Mouse (Mus musculus): ENCODE measurements around the gene Scnm1. TPM values are rescaled to one million over a fixed set of nuclear protein-coding genes. Genes with fewer than 3 reads are reported as not detected.

Scnm1 gene
- polyA plus RNA-seq (2012; ENCODE audit: insufficient read depth, low replicate concordance) = 5.8 and 7.2 TPM in 2 replicates

DNA sequence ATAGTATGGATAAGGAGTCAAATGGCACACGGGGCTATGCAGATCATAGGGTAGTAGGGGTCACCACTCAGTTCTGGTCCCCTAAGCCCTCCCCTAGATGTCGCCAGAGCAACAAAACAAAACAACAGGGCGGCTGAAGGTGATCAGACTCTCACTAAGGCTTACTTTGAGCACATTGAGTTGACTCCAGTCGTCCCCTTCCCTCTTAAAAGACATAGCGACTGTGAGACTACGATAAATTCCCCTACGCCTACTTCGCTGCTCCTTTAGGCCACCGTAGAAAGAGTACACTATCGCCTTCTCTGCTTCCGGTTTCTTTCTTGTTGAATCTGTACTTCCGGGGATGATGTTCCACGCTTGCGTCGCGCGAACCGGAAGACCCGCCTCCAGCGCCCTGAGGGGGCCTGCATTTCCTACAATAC lies at the start of gene Scnm1, which contains the start of gene Lysmd1:
TSS of gene Scnm1 (minus strand) at position 332 of the 422 bp plus-strand sequence.
TSS of gene Lysmd1 (plus strand) at position 409 of the 422 bp plus-strand sequence.
- TF ChIP-seq FLI1 (IDR thresholded peaks at IDR 0.05; ENCODE audit: low read length) (no peak), GATA1 (IDR thresholded peaks at IDR 0.05; ENCODE audit: borderline replicate concordance, low read length) (no peak; the same call in 2 of the 3 replicates)
- Histone ChIP-seq H3K4me1 (peaks cover 37% of the 10 kb centered on the region), H3K27me3 (replicated peaks) (no peaks in the 10 kb centered on the region), H3K9me3 (no peaks in the 10 kb centered on the region), H3K4me3 (replicated peaks) (peak within 1 kb of the TSS; percentile 93), H3K36me3 (replicated peaks; ENCODE audit: low read length) (peaks cover 58% of the 10 kb centered on the region)

DNA sequence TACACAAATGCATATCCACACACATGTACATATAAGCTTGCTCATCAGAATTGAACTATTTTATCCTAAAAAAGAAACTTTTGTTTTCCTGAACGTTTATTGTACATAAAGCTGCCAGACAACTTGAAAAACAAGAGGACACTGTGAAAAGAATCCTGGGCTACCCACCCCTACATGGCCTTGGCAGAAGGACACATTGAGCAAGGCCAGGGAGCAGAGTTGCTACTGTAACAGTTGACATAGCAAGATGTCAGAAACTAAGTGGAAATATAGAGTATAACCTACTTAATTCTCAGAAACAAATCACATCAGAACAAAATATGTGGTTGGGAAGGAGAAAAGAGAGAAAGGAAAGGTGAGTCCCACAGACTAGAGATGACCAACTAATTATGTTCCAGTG lies 48.0 kb upstream of the Scnm1 start:
- Histone ChIP-seq H3K27me3 (replicated peaks) (peaks cover 2% of the 10 kb centered on the region), H3K36me3 (replicated peaks; ENCODE audit: low read length) (peaks cover 58% of the 10 kb centered on the region), H3K4me3 (replicated peaks) (no peak overlapping the region), H3K4me1 (peaks cover 19% of the 10 kb centered on the region), H3K9me3 (no peaks in the 10 kb centered on the region)
- TF ChIP-seq GATA1 (IDR thresholded peaks at IDR 0.05; ENCODE audit: borderline replicate concordance, low read length) (no peak), FLI1 (IDR thresholded peaks at IDR 0.05; ENCODE audit: low read length) (no peak)

GRCm38 (mm10) chr3:95179890-95180289 lies 46.1 kb upstream of the Scnm1 start:
- Histone ChIP-seq H3K36me3 (replicated peaks; ENCODE audit: low read length) (peaks cover 39% of the 10 kb centered on the region), H3K4me1 (peaks cover 36% of the 10 kb centered on the region), H3K4me3 (replicated peaks) (no peak overlapping the region), H3K27me3 (replicated peaks) (peaks cover 2% of the 10 kb centered on the region), H3K9me3 (no peaks in the 10 kb centered on the region)
- TF ChIP-seq FLI1 (IDR thresholded peaks at IDR 0.05; ENCODE audit: low read length) = no peak
- no peak for TF ChIP-seq GATA1 (IDR thresholded peaks at IDR 0.05; ENCODE audit: borderline replicate concordance, low read length)

DNA sequence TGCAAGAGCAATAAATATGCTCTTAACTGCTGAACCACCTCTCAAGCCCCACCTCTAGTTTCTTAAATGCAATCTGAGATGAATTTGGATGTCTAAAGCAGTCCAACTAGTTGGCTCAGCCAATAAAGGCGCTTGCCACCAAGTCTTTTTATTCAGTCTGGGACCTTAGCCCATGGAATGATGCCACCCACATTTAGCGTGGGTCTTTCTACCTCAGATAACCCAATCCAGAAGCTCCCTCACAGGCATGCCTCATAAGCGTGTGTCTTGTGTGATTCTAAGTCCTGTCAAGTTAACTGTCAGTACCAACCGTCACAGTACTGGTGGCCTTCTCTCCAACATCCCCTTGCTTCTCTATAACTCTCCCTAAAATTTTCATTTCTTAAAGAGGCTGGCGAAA lies 45.1 kb upstream of the Scnm1 start:
- Histone ChIP-seq H3K27me3 (replicated peaks) (peaks cover 4% of the 10 kb centered on the region), H3K9me3 (no peaks in the 10 kb centered on the region), H3K36me3 (replicated peaks; ENCODE audit: low read length) (peaks cover 30% of the 10 kb centered on the region), H3K4me3 (replicated peaks) (no peak overlapping the region), H3K4me1 (peaks cover 45% of the 10 kb centered on the region)
- TF ChIP-seq GATA1 (IDR thresholded peaks at IDR 0.05; ENCODE audit: borderline replicate concordance, low read length) (no peak), FLI1 (IDR thresholded peaks at IDR 0.05; ENCODE audit: low read length) (no peak)

DNA sequence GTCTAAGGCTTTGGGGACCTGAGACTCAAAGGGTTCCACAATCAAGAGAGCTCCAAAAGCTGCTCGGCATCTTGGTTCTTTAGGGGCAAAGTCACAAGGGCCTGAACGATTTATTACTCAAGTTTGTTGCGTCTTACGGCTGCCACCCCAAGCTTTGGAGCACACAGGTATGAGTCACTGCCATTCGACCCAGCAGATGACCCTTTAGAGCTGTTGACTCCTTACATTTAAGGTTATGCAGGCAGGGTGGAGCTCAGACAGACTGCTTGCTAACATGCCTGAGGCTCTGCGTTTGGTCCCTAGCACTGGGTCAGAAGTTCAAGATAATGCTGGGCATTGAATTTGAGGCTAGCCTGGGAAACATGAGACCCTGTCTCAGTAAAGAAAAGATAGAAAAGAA lies 43.8 kb upstream of the Scnm1 start:
- no peak overlapping the region for H3K4me3 ChIP-seq (replicated peaks)
- peaks cover 59% of the 10 kb centered on the region for H3K4me1 ChIP-seq
- TF ChIP-seq GATA1 (IDR thresholded peaks at IDR 0.05; ENCODE audit: borderline replicate concordance, low read length) (no peak), FLI1 (IDR thresholded peaks at IDR 0.05; ENCODE audit: low read length) (no peak)
- H3K27me3 ChIP-seq (replicated peaks) = peaks cover 18% of the 10 kb centered on the region
- H3K9me3 ChIP-seq = peaks cover 4% of the 10 kb centered on the region; the same call in 1 of the 2 replicates
- H3K36me3 ChIP-seq (replicated peaks; ENCODE audit: low read length) = peaks cover 17% of the 10 kb centered on the region

DNA sequence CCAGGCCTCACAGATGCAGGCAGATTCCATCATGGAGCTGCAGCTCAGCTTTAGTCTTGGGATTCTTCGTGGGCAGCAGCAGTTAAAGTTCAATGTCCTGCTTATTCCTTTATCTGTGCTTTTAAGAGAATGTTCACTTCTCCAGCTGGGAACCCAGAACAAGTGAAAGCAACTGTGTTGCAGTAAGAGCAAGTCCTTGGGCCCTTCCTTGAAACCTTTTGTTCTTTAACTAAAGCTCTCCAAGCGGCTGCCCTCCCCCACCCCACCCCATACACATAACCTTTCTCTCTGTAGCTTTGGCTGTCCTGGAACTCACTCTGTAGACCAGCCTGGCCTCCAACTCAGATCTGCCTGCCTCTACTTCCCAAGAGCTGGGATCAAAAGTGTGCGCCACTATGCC lies 42.7 kb upstream of the Scnm1 start:
- peaks cover 29% of the 10 kb centered on the region for H3K27me3 ChIP-seq (replicated peaks)
- peaks cover 7% of the 10 kb centered on the region; the same call in 1 of the 2 replicates for H3K9me3 ChIP-seq
- no peak overlapping the region for H3K4me3 ChIP-seq (replicated peaks)
- H3K4me1 ChIP-seq = peaks cover 59% of the 10 kb centered on the region
- H3K36me3 ChIP-seq (replicated peaks; ENCODE audit: low read length) = peaks cover 8% of the 10 kb centered on the region
- no peak for TF ChIP-seq GATA1 (IDR thresholded peaks at IDR 0.05; ENCODE audit: borderline replicate concordance, low read length)
- no peak for TF ChIP-seq FLI1 (IDR thresholded peaks at IDR 0.05; ENCODE audit: low read length)

DNA sequence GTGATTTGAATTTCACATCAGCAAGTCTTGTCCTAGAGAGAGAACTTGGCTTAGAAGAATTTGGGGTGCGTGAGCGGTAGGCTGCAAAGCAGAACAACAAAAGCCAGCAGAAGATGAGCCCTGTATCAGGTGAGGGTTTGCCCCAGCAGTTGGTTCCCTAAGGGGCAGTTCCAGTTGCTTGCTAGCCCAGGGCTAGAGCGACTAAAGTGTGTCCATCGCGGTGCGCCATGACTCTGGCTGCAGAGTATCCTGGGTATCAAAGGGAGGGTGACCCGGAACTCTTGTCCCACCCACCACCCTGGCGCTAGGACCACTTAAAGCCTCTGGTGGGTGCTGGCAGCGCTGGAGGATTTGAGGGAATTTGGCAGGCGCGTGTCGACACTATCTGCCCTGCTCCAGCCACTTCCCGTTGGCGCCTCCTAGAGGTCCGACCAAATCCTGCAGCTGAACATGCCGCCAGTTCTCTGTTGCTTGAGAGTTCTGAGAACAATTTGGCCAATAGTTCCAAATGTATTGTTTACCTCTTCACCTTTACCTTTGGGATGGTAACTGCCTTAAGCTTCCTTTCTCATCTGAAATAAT lies 40.3 kb upstream of the Scnm1 start:
- TF ChIP-seq GATA1 (IDR thresholded peaks at IDR 0.05; ENCODE audit: borderline replicate concordance, low read length) (no peak), FLI1 (IDR thresholded peaks at IDR 0.05; ENCODE audit: low read length) (no peak)
- H3K36me3 ChIP-seq (replicated peaks; ENCODE audit: low read length) = no peaks in the 10 kb centered on the region
- H3K4me3 ChIP-seq (replicated peaks) = peak overlapping the region; percentile 88
- peaks cover 53% of the 10 kb centered on the region for H3K27me3 ChIP-seq (replicated peaks)
- peaks cover 7% of the 10 kb centered on the region; the same call in 1 of the 2 replicates for H3K9me3 ChIP-seq
- peaks cover 48% of the 10 kb centered on the region for H3K4me1 ChIP-seq

DNA sequence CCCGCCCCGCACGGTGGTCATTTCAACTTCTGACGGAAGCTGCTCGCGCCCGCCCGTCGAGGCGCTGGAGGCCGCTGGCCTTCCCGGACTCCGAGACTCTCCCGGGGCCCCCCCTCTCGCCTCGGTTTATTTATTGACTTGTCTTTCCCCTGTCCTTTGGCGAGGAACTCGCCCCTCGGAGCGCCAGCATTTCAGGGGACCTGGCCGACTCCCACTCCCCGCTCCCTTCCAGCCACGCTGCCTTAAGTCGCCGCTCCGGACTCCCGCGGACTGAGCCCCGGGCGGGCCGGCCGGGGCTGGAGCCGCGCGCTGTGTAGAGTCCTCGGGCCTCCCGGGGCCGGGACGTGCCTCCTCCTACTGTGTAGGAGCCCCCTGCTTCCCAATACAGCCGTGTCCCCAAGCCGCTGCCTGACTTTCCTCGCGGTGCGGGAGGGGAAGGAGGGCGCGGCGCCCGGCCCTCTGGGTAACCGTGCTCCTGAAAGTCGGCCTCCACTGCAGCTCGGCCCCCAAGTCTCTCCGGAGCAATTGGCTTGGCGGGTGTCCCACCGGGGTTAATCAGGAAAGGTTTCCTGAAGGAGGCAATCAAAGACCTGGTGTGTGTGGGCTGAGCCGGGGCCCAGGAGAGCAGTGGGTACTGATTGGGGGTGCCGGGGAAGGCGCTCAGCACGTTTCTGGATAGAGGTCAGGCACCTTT lies 39.6 kb upstream of the Scnm1 start:
- H3K27me3 ChIP-seq (replicated peaks) = peaks cover 60% of the 10 kb centered on the region

GRCm38 (mm10) chr3:95172526-95173255 lies 38.9 kb upstream of the Scnm1 start:
- Histone ChIP-seq H3K9me3 (peaks cover 7% of the 10 kb centered on the region; the same call in 1 of the 2 replicates), H3K27me3 (replicated peaks) (peaks cover 67% of the 10 kb centered on the region), H3K4me3 (replicated peaks) (peak overlapping the region; percentile 88), H3K4me1 (peaks cover 51% of the 10 kb centered on the region), H3K36me3 (replicated peaks; ENCODE audit: low read length) (no peaks in the 10 kb centered on the region)
- TF ChIP-seq GATA1 (IDR thresholded peaks at IDR 0.05; ENCODE audit: borderline replicate concordance, low read length) (no peak), FLI1 (IDR thresholded peaks at IDR 0.05; ENCODE audit: low read length) (no peak)

More for the DNA sequence above, 39.6 kb upstream of the Scnm1 start:
- TF ChIP-seq GATA1 (IDR thresholded peaks at IDR 0.05; ENCODE audit: borderline replicate concordance, low read length) (no peak), FLI1 (IDR thresholded peaks at IDR 0.05; ENCODE audit: low read length) (no peak)
- no peaks in the 10 kb centered on the region for H3K36me3 ChIP-seq (replicated peaks; ENCODE audit: low read length)
- peaks cover 48% of the 10 kb centered on the region for H3K4me1 ChIP-seq
- H3K9me3 ChIP-seq = peaks cover 7% of the 10 kb centered on the region; the same call in 1 of the 2 replicates
- H3K4me3 ChIP-seq (replicated peaks) = peak overlapping the region; percentile 88

Measured in megakaryocyte, embryonic 14.5 days (primary cell).